Mouse (Mus musculus): ENCODE data around the gene Macrod2. TPM values are rescaled to one million over a fixed set of nuclear protein-coding genes. Genes with fewer than 3 reads are reported as not detected.
"Not testable (repeated sequence)": the region's sequence is repeated elsewhere in the genome, so short reads cannot be mapped to it uniquely, and the experiment has no call there.

The Macrod2 gene
- polyA plus RNA-seq, 1 experiment from 2014 or later = 24.6 TPM

DNA sequence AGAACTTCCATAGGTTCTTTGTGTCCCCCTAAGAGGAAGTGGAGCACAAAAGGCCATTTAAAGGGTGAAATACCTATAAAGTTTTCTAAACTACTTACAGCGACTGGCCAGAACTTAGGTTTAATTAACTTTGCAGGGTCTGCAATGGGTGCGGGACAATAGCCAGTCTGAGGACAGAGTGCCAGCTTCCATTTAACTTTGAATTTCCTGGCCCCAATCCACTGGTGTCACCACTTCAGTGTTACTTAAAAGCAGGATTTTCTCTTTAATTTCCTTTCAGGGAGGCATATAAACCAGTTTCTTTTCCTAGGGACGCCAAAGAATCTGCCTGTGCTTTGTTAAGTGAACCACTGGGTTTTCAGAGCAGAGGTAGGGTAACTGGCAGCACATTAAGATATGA is 303.5 kb downstream of the Macrod2 start:
- no peak for DNase-seq (ENCODE audit: low spot score)

DNA sequence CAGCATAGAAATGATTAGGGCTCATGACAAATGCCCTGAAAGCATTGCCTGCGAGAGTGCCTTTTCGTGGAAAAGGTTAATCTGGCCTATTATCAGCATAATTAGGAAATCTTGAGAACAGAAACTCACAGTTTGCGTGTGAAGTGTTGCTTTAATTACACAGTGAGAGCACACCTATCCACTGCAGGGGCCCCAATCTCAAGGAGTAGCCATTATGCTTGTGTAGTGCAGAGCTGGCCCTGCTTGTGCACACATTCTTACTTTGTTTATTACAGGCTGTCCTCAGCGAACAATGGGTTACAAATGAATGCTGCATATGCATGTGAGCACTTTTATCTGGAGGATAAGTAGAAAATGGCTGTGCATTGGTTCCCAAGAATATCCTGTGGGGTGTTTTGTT is 308.3 kb downstream of the Macrod2 start:
- no peak for DNase-seq (ENCODE audit: low spot score)

DNA sequence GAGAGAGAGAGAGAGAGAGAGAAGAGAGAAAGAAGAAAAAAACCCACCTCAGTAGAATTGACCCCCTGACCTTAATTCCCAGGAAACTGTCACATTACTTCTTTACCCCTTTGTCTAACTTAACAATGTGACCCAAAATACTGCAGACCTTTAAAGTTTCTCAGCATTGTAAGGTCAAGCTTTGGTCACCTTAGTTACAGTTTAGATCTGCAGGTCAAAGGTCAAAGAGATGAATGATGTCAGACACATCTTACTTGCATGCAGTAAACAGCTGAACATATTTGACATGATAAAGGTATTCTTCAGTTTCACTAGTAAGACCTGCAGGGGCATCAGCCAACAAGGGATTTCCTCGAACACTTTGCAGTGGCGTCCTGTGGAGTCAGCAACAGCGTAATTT is 309.0 kb downstream of the Macrod2 start:
- no peak for DNase-seq (ENCODE audit: low spot score)

DNA sequence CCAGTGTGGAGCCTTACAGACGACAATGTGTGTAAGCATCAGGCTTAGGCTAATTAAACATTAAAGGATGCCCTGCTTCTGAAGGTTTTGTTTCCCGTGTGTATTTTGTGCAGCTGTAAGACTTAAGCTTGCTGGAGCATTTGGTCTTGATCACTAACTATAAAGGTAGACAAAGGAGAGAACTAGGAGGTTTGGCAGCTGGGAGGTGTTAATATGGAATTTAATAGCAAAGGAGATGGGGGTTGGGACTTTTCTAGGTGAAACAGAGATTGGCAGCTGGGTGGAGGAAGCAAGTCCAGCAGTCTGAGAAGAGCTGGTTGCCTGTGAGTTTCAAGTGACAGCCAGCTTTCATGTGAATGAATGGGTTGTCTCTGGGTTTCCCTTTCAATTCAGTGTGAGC is 310.2 kb downstream of the Macrod2 start:
- no peak for DNase-seq (ENCODE audit: low spot score)

DNA sequence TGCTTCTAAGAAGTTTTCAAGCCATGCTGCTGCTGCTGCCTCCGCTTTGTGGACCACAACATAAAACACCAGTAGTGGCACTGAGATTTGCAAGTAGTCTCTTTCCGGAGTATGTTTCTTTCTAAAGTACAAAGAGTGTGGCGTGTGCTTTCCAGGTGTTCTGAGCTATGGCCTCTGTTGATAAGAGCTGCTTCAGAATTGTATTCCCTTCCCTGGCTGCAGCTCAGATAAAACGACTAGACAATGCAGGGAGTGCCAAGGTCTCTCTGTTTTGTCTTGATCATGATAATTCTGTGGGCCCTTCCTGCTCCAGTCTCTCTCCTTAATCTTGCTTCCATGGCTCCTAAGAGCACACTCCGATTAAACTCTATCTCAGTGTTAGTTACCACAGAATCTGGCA is 312.4 kb downstream of the Macrod2 start:
- DNase-seq (ENCODE audit: low spot score) = no peak

DNA sequence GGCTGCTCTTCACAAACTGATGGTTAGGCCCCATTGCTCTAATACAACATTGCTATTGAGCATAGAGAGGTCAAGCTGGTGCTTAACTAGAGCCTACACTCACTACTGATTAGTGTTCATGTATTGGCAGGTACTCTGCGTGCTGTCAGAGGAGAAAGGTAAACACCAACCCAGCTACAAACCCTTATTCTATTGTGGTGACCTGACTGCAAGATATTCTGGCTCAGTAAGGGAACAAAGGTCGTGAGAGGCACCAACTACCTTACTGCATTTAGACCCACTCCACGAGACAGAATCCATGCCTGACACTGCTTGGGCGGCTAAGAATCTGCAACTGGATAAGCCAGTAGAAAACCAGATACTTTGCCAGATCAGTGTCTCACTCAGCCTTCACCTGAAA is 320.7 kb downstream of the Macrod2 start:
- DNase-seq (ENCODE audit: low spot score) = no peak

DNA sequence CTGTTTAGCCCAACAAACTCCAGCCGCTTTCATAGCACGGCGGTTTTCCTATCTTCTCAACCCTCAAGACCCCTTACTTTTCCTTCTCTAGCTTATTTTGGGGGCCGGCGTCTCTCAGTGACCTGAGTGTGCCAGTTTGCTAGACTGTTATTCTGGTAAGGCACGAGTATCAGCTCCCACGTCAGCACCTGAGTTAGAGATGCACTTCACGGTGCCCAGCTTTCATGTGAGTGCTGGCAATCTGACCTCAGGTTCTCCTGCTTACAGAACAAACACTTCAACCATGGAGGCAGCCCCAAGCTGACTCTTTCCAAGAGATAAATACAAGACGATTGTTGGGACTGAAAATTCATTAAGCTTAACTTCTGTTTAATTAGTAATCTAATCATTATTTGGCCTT is 322.3 kb downstream of the Macrod2 start:
- no peak for DNase-seq (ENCODE audit: low spot score)

DNA sequence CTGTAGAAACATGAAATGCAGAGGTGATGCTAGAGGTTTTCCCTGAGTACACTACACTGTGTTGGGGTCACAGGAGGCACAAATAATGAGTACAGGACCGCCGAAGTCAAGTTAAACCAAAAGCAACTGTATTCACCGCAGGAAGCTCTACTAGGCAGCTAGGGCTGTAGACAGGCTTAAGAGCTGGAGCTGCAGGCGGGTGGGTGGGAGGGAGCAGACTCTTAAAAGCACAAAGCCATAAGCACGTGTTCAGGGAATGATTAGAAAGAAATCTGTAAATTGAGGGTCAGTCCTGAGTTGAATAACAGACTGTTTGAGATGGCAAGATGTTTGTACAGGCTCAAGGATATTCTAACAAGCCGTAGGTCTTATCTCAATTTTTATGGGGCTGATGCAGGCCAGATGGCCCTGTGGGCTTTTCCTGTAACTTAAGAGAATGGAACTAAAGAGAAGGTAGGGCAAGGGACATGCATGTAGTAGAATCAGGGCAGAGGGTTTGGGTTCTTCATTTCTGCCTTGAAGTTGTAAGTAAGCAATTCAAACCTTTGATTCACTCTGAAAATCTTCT is 337.6 kb downstream of the Macrod2 start:
- no peak for DNase-seq (ENCODE audit: low spot score)

DNA sequence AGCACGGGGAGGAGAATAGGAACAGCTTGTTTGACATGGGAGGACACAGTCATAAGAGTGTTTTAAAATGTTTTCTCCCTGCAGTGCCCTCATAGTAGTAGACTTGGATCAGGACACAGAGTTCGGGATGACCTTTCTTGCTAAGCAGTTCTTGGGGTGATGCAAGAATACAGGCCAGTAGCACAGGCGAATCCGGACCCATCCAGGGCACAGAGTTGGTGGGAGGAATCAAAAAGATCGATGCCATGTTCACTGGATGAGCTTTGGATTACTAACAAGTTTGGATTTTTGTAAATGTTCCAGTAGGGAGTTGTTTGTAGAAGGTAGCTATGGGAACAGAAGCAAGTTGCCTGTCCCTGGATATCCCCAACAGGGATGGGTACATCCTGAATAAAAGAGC is 345.4 kb downstream of the Macrod2 start:
- no peak for DNase-seq (ENCODE audit: low spot score)

DNA sequence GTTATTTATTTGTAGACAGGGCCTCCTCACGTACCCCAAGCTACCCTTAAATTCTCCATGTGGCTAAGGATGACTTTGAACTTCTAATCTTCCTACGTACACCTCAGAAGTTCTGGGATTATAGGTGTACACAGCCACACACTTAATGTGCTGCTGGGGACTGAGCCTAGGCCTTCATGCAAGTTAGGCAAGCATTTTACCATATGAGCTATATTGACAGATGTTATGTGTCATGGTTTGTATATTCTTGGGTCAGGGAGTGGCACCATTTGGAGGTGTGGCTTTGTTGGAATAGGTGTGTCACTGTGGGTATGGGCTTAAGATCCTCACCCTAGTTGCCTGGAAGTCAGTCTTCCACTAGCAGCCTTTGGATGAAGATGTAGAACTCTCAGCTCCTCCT is 347.8 kb downstream of the Macrod2 start:
- not testable (repeated sequence) for DNase-seq (ENCODE audit: low spot score)

DNA sequence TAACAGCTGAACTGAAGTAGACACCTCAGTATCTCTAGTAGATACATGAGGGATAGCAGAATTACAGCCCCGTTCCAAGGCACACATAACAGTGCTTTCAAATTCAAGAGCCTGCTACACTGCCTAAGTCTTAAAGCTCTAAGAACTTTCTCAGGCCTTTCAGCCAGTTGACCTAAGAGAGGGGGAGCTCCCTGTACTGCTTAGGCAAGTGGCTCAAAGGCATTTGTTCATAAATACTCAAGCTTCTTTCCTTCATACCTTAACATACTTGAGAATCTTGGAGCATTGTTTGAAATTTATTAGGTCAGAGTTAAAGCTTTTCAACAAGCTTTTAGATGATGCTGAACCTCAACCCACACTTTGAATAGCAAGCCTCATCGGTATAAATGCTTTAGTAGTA is 363.8 kb downstream of the Macrod2 start:
- no peak for DNase-seq (ENCODE audit: low spot score)

DNA sequence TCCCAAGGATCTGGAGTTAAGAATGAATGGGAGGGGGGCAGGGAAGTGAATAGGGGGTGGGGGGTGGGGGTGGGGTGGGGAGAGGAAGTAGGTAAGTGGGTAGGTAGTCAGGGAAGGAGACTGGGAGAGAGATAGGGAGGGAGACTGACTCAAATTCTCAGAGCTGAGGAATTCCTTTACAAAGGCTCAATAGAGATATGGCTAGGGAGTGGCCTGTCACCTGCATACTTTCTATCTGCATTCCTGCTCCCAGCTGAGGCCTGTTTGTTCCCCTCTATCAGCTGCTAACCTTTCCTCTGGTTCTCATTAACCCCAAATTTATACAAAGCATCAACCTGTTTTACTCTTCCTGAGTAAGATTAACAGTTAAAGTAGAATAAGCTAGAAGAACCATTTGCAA is 364.6 kb downstream of the Macrod2 start:
- DNase-seq (ENCODE audit: low spot score) = no peak

DNA sequence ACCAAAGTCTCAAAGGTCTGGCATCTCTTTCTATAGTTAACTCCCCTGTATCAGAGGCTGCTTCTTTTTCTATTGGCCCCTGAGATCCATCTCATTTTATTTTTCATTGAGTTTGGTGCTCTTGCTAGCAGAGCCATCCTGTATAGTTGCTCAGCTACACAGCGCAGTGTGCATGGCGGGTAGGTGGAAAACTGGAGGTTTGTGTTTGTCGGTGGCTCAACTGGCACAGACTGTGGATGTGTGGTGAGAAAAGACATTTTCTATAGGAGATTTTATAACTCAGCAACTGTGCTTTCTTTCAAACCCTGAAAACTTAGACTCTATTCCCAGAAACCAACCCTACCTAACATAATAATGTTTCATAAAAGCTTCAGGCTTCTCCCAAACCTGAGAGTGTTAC is 365.0 kb downstream of the Macrod2 start:
- no peak for DNase-seq (ENCODE audit: low spot score)

DNA sequence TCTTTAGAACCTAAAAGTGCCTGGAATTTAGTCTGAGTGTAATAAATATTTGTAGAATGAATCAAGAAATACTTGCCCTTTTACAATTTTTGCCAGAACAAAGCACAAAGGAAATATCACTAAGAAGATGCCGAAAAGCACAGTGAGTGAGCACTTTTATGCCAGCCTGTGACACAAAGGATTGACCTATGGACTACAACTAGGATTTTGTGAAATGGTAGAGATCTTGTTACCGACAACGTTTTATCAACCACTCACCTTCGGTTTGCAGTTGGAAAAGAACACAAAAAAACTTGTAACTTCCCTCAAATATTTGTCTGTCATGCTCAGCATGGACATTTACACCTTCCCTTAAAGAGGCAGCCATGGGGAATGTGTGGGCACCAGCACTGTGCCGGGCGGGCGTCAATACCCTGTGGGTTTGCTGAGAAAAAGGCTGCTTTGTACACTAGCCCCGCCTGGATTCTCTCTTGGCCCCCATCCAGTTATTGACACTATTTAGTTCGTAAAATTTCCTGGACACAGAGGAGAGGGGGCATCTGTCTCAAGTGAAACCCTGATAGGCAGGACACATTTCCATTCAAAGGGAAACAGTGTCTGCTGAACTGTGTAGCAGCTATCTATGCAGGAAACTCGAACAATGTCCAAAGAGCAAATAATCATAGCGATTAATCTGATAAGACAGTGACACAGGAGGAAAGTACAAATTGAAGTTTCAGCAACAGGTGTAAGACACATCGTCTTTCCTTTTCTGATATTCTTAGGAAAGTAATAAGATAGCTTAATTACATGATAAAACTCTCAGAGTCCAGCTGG is 368.2 kb downstream of the Macrod2 start:
- no peak for DNase-seq (ENCODE audit: low spot score)

DNA sequence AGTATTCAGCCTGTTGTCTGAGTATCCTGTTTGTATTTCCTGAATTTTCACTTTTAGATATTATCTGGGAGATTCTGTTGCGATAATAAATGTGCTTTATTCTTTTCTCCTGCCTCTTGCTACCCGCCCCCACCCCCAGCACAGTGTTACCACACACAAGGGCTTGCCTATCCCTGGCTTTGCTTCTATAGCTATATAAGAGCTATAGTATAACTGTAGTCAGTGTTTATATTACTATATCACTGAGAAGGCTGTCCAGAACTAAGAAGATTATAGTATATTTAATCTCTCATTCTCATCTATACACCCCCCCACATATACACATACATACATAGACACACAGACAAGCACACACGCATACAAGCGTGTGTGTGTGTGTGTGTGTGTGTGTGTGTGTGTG is 374.4 kb downstream of the Macrod2 start:
- no peak for DNase-seq (ENCODE audit: low spot score)

DNA sequence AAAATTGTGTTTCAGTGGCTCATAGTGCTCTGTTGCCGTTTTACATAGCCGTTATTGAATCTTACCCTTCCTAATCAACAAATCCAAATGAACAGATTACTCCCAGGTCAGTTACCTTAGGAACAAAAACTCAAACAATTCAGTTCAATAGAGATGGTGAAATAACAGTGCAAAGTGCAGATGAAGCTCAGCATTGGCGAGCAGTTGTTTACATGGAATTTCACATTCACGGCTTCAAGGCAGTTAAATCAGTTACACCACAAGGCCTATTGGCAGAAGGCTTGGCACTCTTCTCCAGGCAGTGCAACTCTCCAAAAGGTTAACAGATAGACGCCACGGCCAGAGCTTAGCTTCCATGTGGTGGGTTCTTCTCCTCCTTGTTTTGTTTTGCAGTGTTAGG is 377.7 kb downstream of the Macrod2 start:
- DNase-seq (ENCODE audit: low spot score) = no peak

DNA sequence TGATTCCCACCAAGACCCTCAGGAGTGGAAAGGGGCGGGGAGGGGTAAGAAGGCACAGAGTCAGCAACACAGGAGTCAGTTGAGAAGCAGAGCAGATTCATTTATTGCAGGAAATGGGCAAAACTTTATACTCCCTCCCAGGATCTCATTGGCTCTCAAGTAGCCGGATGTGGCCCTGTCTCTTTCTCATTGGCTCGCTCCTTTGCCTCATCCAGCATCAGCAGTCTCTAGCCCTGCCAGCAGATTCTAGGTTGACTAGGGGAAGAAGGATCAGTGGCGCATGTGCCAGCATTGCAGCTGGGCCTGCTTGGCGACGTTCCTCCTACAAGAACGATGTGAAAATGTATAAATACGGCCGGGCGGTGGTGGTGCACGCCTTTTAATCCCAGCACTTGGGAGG is 378.3 kb downstream of the Macrod2 start:
- no peak for DNase-seq (ENCODE audit: low spot score)

DNA sequence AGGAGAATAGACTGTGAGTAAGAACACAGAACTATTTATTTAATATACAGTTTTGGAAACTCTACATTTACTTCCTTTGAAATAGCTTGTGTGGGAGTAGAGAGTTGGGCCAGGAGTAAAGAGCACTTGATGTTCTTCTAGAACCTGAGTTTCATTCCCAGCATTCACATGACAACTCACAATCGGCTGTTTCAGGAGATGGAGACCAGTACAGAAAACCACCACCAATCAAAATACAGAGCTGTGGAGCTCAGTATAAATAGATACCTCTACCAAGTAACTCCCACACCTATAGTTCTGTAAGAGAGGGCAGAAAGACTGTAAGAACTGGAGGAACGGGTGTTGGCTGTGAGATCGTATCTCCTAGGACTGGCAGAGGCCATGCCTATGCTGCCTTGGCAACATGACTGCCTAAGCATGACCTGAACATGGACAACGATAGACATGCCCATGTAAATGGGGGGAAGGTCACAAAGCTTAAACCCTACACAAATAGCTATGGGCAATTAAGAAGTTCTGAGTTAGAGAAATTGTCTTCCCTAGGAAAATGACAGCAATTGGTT is 379.8 kb downstream of the Macrod2 start:
- DNase-seq (ENCODE audit: low spot score) = no peak

DNA sequence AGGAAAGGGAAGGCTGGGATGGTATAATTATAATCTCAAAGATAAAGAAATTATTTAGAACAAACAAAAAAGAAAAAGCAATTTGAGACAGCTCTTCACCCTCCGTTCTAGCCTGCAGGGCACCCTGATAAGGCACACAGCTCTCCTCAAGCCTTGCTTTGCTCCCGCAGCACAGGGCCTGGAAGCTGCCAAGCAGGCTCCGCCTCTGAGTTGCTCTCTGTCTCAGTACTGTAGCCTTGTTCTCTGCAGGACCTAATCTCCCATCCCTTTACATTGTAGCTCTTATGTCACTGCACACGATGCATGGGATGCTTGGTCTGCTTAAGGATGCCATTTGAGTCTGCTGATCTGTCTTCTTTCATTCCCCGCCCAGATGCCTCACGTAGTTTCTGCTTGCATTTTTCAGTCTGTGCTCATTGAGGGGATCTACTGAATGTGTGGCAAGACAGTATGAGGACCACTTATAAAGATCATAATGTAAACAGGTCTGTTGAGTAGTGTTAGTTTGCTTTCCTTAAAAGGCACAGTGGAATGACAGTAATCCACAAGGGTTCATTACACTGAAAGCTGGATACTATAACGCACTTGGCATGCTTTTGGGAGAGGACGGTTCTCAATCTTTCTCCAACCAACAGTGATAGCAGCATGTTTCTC is 380.5 kb downstream of the Macrod2 start:
- no peak for DNase-seq (ENCODE audit: low spot score)

DNA sequence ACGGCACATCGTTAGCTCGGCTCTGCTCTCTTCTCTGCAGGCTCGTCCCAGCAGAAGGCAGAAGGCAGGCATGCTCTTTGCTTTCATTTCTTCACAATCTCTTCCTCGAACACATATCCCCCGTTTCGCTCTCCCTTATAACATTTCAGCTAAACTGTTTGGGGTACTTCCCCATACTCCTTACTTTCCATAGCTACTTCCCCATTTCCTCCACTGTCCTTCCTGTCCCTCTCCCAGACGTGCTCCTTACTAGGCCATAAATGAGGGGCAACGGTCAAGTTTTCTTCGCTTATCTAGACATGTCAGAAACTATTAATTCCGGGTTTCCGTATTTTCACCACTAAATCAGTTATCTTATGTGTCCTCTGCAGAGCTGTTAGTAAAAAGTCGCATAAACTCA is 383.1 kb downstream of the Macrod2 start:
- no peak for DNase-seq (ENCODE audit: low spot score)

DNA sequence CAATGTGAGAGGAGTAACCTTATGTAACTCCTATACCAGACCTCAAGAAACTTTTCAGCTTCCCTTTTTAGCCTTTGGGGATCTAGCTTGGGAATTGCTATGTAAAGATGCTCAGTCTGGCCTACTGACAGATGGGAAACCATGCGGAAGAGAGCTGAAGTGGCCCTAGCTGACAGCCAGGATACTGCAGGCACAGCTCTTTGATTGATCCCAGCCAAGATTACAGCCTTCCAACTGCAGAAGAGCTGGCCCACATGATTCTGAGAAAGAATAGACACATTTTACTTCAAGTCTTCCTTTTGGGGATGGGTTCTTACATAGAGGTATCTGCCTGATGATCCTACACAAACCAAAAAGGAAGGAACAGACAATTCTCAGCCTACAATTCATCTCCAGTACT is 387.9 kb downstream of the Macrod2 start:
- DNase-seq (ENCODE audit: low spot score) = no peak

DNA sequence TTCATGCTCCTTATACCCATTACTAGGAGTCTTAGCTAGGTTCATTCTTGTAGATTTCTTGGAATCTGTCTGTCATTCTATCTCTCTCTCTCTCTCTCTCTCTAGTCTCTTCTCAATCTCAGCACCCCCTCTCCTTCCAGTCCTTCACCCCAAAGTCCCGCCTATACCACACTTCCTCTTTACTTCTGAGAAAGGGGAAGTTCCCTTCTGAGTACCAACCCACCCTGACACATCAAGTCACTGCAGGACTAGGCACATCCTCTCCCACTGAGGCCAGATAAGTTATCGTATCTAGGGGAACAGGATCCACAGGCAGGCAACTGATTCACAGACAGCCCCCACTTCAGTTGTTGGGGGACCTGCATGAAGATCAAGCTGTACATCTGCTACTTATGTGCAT is 389.5 kb downstream of the Macrod2 start:
- no peak for DNase-seq (ENCODE audit: low spot score)

DNA sequence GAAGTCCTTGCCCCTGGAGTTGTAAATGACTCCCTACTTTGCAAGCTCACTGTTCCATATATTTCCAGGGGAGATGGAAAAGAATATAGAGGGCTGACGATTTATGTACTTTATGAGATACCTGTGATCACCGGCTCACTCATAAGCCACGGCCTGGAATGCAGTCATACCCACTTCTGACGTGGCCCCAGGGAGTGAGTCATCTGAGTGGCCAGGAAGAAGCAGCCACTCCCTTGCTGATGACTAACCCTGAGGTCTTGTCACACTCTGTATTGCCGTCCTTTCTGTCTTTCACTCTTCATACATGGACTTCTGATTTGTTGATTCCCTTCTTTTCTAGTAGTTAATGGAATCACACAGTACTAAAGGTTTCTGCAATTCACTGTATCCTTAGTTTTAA is 395.3 kb downstream of the Macrod2 start:
- no peak for DNase-seq (ENCODE audit: low spot score)

Measured in thymus, postnatal 0 days (tissue).